15 mouse cellular contexts compared by ENCODE assay signal in the genomic region with DNA sequence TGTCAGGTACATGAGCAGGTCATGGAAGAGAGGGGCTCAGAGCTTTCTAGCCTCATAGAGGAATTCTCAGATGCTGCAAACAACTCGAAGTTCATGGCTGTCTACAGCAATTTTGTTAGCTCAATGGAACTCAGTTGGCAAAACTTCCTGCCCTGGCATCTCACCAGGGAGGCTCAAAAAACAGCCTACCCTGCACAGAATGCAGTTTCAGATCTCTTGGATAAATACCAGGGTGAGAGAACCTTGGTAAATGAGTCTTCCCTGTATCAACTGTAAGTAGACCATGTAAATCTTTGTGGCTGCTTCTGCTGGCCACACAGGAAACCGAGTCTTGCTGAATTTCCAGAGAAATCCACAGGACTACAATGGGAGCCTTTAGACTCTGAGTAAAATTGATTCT.
"Had no signal": no experiment of that assay in that cellular context is flagged by ENCODE, and none has a peak within 500 bp of the region (broad histone marks: within the 10 kb centered on the region; RNA-seq: fewer than 3 reads in every experiment).

No protein-coding gene starts in this region.

- DNase-seq: kidney, adult 18-20 months; kidney, postnatal 10 days; kidney, postnatal 4 days; liver; liver, embryonic 13.5 days; liver, postnatal 0 days; lung, postnatal 14 days; retina, postnatal 1 day; right cerebral cortex, postnatal 25 days; thymus, postnatal 4 days had no signal

- H3K9me3 ChIP-seq: liver, embryonic 13.5 days; lung, embryonic 15.5 days; midbrain, embryonic 12.5 days; neural tube, embryonic 13.5 days had no signal

- H3K4me3 ChIP-seq: layer of hippocampus, adult 2 months; liver, embryonic 13.5 days; lung, embryonic 15.5 days; midbrain, embryonic 12.5 days; neural tube, embryonic 13.5 days had no signal

- ATAC-seq: liver, postnatal 0 days had no signal

- H3K4me1 ChIP-seq: liver, embryonic 13.5 days had no signal

- H3K27me3 ChIP-seq: liver, embryonic 13.5 days; lung, embryonic 15.5 days; midbrain, embryonic 12.5 days; neural tube, embryonic 13.5 days had no signal

- H3K36me3 ChIP-seq: liver, embryonic 13.5 days; lung, embryonic 15.5 days; midbrain, embryonic 12.5 days; neural tube, embryonic 13.5 days had no signal

- H3K9ac ChIP-seq: liver, embryonic 13.5 days; liver, postnatal 0 days; lung, embryonic 15.5 days; midbrain, embryonic 12.5 days; neural tube, embryonic 13.5 days had no signal

- H3K27ac ChIP-seq: layer of hippocampus, adult 2 months; liver, embryonic 13.5 days; macrophage; midbrain, embryonic 12.5 days; neural tube, embryonic 13.5 days had no signal

- H3K4me2 ChIP-seq: liver, embryonic 13.5 days; lung, embryonic 15.5 days; midbrain, embryonic 12.5 days; neural tube, embryonic 13.5 days had no signal
